ENCODE assay signal across 13 mouse cellular contexts in the genomic region with DNA sequence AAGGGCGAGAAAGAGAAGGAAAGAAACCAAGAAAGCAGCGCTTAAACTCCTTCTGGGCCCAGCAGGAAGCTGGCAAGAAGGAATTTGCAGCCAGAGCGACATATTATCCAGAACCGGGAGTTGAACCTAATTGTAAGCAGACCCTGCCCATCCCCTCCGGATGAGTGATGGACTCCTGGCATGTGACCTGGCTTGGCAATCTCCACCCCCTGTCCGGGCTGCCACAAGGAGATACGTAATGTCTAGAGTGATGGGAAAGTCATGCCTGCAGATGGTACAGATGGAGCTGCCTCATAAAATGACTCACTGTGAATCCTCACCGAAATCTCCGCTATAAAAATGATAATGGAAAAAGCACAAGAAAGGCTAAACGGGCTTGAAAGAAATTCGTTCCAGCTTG.
DNase-seq lines count a peak whose midpoint lies in the region; ATAC-seq lines count a peak whose summit lies in the region.
"Had no signal": no experiment of that assay in that cellular context is flagged by ENCODE, and none has a peak within 500 bp of the region (broad histone marks: within the 10 kb centered on the region; RNA-seq: fewer than 3 reads in every experiment).

No protein-coding gene starts in this region.

- 65% methylated on average over 11 of the region's 11 CpGs for WGBS in hindbrain, embryonic 10.5 days
- 67% methylated on average over 10 of the region's 11 CpGs for WGBS in hindbrain, embryonic 14.5 days
- 70% methylated on average over 11 of the region's 11 CpGs for WGBS in heart, embryonic 12.5 days

- H3K9ac ChIP-seq in hindbrain, embryonic 14.5 days: no peak overlapping the region
- no peak overlapping the region for H3K9ac ChIP-seq in heart, embryonic 12.5 days

- peak; percentile 19 for DNase-seq in hindbrain, embryonic 10.5 days (ENCODE audit: low spot score)
- no peak for DNase-seq in hindbrain, embryonic 14.5 days (ENCODE audit: low spot score)
- DNase-seq in frontal cortex, postnatal 10 days (ENCODE audit: low spot score in 2 of 2): peak; percentile 13 to 27
- DNase-seq in left cerebral cortex, postnatal 14 days (ENCODE audit: low spot score in 2 of 2): peak; percentile 40 to 48
- peak; percentile 9 for DNase-seq in right cerebral cortex, postnatal 4 days
- DNase-seq in ovary, postnatal 10 days (ENCODE audit: low spot score): no peak
- no peak for DNase-seq in heart, postnatal 4 days
- DNase-seq: kidney, adult 18-20 months; thymus, adult 18-20 months had no signal

- H3K4me1 ChIP-seq in hindbrain, embryonic 10.5 days (replicated peaks): no peaks in the 10 kb centered on the region
- H3K4me1 ChIP-seq in hindbrain, embryonic 14.5 days (replicated peaks; ENCODE audit: control insufficient read depth, insufficient read depth, low read length): no peaks in the 10 kb centered on the region
- peaks cover 4% of the 10 kb centered on the region; the same call in 1 of the 2 replicates for H3K4me1 ChIP-seq in heart, embryonic 12.5 days (replicated peaks)
- H3K4me1 ChIP-seq: megakaryocyte, embryonic 14.5 days had no signal

- no peak overlapping the region for H3K4me2 ChIP-seq in hindbrain, embryonic 14.5 days (replicated peaks)
- no peak overlapping the region for H3K4me2 ChIP-seq in heart, embryonic 12.5 days
- H3K4me2 ChIP-seq: heart, embryonic 11.5 days; liver, embryonic 11.5 days had no signal

- H3K9me3 ChIP-seq in hindbrain, embryonic 10.5 days: no peaks in the 10 kb centered on the region
- no peaks in the 10 kb centered on the region for H3K9me3 ChIP-seq in hindbrain, embryonic 14.5 days (ENCODE audit: control insufficient read depth, low read length)
- no peaks in the 10 kb centered on the region for H3K9me3 ChIP-seq in heart, embryonic 12.5 days (replicated peaks)

- intact Hi-C loops in left cerebral cortex, postnatal 14 days (cut with DNase I): no loop called here

- ATAC-seq in hindbrain, embryonic 14.5 days (ENCODE audit: low FRiP score): no peak
- ATAC-seq in heart, embryonic 12.5 days (ENCODE audit: insufficient number of reproducible peaks, low FRiP score): no peak

- no peaks in the 10 kb centered on the region for H3K36me3 ChIP-seq in hindbrain, embryonic 10.5 days
- H3K36me3 ChIP-seq in hindbrain, embryonic 14.5 days (replicated peaks; ENCODE audit: control insufficient read depth, insufficient read depth): no peaks in the 10 kb centered on the region
- no peaks in the 10 kb centered on the region for H3K36me3 ChIP-seq in heart, embryonic 12.5 days

- no peak overlapping the region for H3K4me3 ChIP-seq in hindbrain, embryonic 10.5 days
- no peak overlapping the region for H3K4me3 ChIP-seq in hindbrain, embryonic 14.5 days (replicated peaks; ENCODE audit: low read length)
- H3K4me3 ChIP-seq in heart, embryonic 12.5 days: no peak overlapping the region
- H3K4me3 ChIP-seq: megakaryocyte, embryonic 14.5 days had no signal

- H3K27me3 ChIP-seq in hindbrain, embryonic 10.5 days (ENCODE audit: insufficient read depth, poor library complexity, severe bottlenecking): no peaks in the 10 kb centered on the region
- H3K27me3 ChIP-seq in hindbrain, embryonic 14.5 days (ENCODE audit: control insufficient read depth, insufficient read depth, low read length): no peaks in the 10 kb centered on the region
- H3K27me3 ChIP-seq in heart, embryonic 12.5 days (replicated peaks): no peaks in the 10 kb centered on the region
- H3K27me3 ChIP-seq: megakaryocyte, embryonic 14.5 days had no signal

- H3K27ac ChIP-seq in hindbrain, embryonic 10.5 days: no peak overlapping the region
- H3K27ac ChIP-seq in hindbrain, embryonic 14.5 days: no peak overlapping the region
- H3K27ac ChIP-seq in heart, embryonic 12.5 days (ENCODE audit: poor library complexity, severe bottlenecking): no peak overlapping the region

Comparison
In these comparisons a context has a peak if more than half of its experiments do, and no peak if none do; other contexts are left out.
1. DNase-seq: peak in hindbrain, embryonic 10.5 days (single experiment), frontal cortex, postnatal 10 days (2 of 2), left cerebral cortex, postnatal 14 days (2 of 2) and right cerebral cortex, postnatal 4 days (single experiment); none in hindbrain, embryonic 14.5 days (single experiment), ovary, postnatal 10 days (single experiment) and heart, postnatal 4 days (single experiment).